Mouse (Mus musculus): ENCODE data around the gene Epn3. TPM values are rescaled to one million over a fixed set of nuclear protein-coding genes. Genes with fewer than 3 reads are reported as not detected.

The Epn3 gene
- total RNA-seq (2021), result 1 to 10 TPM; 1.6 TPM
- long read RNA-seq, experiment 1, partial matches to known transcripts, result 0 of 5 reads
- long read RNA-seq, experiment 1, other reads (novel, unspliced or antisense), result 5 of 5 reads
- long read RNA-seq, experiment 2, partial matches to known transcripts, result 1 of 4 reads
- long read RNA-seq, experiment 2, other reads (novel, unspliced or antisense), result 2 of 4 reads

GRCm38 (mm10) chr11:94499661-94500152, at the start of gene Epn3:
Gene Epn3, minus strand, starts transcription at chr11:94499974.
- TF ChIP-seq CTCF (conservative IDR thresholded peaks at IDR 0.05), result no peak
- Histone ChIP-seq H3K27ac (no peak within 1 kb of the TSS), H3K4me3 (peak within 1 kb of the TSS; percentile 42)
- no peak for DNase-seq (ENCODE audit: low spot score in 2 of 2)

- peak within 1 kb of the TSS; percentile 98 for H3K27ac ChIP-seq
- H3K4me3 ChIP-seq, result peak within 1 kb of the TSS; percentile 74
- DNase-seq (ENCODE audit: low spot score in 2 of 2), result peak; percentile 91 to 95
- TF ChIP-seq CTCF (conservative IDR thresholded peaks at IDR 0.05), result peak; percentile 95
These were observed 49.3 kb upstream of the Epn3 start, which contains the start of gene Rsad1 for GRCm38 (mm10) chr11:94548888-94549690. Gene Rsad1, minus strand, starts transcription at chr11:94549255.

- Histone ChIP-seq H3K4me3 (peak overlapping the region; percentile 74), H3K27ac (peak overlapping the region; percentile 98)
- no peak for TF ChIP-seq CTCF (conservative IDR thresholded peaks at IDR 0.05)
- DNase-seq (ENCODE audit: low spot score in 2 of 2), result peak in 1 of 2 experiments; percentile 29
These were observed 48.4 kb upstream of the Epn3 start for GRCm38 (mm10) chr11:94548041-94548784.

DNA sequence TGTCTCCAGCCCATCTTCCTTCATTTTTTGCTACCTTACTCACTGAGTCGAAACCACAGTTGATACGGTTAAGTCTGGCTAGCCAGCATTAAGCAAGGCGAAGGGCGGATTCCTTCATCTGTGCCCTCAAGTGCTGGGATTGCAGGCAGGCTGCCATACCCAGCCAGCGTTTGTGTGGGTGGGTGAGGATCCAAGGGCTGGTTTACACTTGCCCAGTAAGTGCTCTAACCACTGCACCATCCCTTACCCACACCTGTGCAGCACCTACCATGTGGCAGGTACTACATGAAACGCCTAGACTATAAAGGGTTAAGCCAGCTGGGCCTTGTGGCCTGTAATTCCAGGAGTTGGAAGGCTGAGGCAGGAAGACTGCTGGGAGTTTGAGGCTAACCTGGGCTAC, 47.5 kb upstream of the Epn3 start:
- H3K27ac ChIP-seq, result no peak overlapping the region
- no peak overlapping the region for H3K4me3 ChIP-seq
- TF ChIP-seq CTCF (conservative IDR thresholded peaks at IDR 0.05), result no peak
- DNase-seq (ENCODE audit: low spot score in 2 of 2), result no peak

DNA sequence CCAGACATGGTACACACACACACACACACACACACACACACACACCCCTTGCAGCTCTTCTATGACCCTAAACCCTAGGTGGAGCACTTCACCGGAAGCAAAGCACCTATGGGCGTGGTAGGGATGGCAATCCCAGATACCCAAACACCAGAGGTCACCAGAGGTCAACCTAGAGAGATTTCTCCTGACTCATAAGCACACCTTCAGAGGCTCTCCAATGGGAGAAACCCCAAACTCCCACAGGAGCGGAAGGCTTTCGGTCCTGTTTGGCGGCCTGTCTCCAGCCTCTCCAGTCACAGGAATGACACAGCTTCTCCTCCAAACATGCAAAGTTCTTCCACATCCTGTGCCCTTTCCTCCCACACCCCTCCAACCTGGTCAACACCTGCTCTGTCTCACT, 46.6 kb upstream of the Epn3 start:
- no peak for DNase-seq (ENCODE audit: low spot score in 2 of 2)
- no peak for TF ChIP-seq CTCF (conservative IDR thresholded peaks at IDR 0.05)
- H3K27ac ChIP-seq, result no peak overlapping the region
- no peak overlapping the region for H3K4me3 ChIP-seq

- Histone ChIP-seq H3K27ac (peak overlapping the region; percentile 72), H3K4me3 (peak overlapping the region; percentile 50)
- DNase-seq (ENCODE audit: low spot score in 2 of 2), result no peak
- no peak for TF ChIP-seq CTCF (conservative IDR thresholded peaks at IDR 0.05)
These were observed 44.6 kb upstream of the Epn3 start for GRCm38 (mm10) chr11:94544422-94544821.

DNA sequence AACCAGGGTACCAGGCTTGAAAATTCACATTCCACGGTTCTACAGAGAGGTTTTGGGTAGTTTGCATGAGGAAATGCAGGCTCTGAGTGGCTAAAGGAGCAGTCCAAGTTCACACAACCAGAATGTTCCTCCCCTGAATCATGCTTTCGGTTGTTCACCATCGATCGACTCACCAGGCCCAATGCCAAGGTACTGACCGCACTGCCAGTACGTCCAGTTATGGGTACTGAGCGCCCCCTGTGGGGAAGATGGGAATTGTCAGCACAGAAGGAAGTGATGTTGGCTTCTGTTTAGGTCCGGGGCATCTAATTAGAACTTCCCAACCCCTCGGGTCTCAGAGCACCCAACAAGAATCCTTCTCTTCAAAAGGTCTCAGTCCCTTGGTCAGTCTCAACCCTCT, 44.2 kb upstream of the Epn3 start:
- peak; percentile 92 for TF ChIP-seq CTCF (conservative IDR thresholded peaks at IDR 0.05)
- peak; percentile 87 to 94 for DNase-seq (ENCODE audit: low spot score in 2 of 2)
- Histone ChIP-seq H3K27ac (peak overlapping the region; percentile 21), H3K4me3 (peak overlapping the region; percentile 50)

- TF ChIP-seq CTCF (conservative IDR thresholded peaks at IDR 0.05), result no peak
- no peak overlapping the region for H3K4me3 ChIP-seq
- no peak for DNase-seq (ENCODE audit: low spot score in 2 of 2)
- no peak overlapping the region for H3K27ac ChIP-seq
These were observed 43.6 kb upstream of the Epn3 start for GRCm38 (mm10) chr11:94543344-94543743.

- no peak for TF ChIP-seq CTCF (conservative IDR thresholded peaks at IDR 0.05)
- H3K4me3 ChIP-seq, result no peak overlapping the region
- no peak for DNase-seq (ENCODE audit: low spot score in 2 of 2)
- H3K27ac ChIP-seq, result no peak overlapping the region
These were observed 42.6 kb upstream of the Epn3 start for GRCm38 (mm10) chr11:94542400-94542799.

DNA sequence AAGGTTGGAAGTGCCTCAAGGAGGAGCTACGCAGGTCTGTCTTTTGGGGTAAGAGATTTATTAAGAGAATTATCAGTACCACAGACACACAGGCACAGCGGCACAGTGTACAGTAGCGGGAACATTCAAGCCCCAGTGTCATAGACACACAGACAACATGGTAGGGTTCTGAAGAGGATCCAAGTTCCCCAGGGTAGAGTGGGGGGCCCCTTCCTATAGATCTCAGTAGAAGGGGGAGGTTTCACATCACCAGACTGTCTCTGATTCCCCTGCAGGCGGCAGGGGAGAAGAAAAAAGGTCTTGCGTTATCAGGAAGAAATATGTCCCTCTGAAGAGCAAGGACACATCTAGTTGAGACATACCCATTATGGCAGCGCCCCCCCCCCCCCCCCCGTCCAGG, 40.0 kb upstream of the Epn3 start:
- Histone ChIP-seq H3K27ac (no peak overlapping the region), H3K4me3 (no peak overlapping the region)
- TF ChIP-seq CTCF (conservative IDR thresholded peaks at IDR 0.05), result no peak
- no peak for DNase-seq (ENCODE audit: low spot score in 2 of 2)

GRCm38 (mm10) chr11:94538733-94539292, 39.0 kb upstream of the Epn3 start:
- DNase-seq (ENCODE audit: low spot score in 2 of 2), result no peak
- no peak overlapping the region for H3K4me3 ChIP-seq
- TF ChIP-seq CTCF (conservative IDR thresholded peaks at IDR 0.05), result no peak
- no peak overlapping the region for H3K27ac ChIP-seq

DNA sequence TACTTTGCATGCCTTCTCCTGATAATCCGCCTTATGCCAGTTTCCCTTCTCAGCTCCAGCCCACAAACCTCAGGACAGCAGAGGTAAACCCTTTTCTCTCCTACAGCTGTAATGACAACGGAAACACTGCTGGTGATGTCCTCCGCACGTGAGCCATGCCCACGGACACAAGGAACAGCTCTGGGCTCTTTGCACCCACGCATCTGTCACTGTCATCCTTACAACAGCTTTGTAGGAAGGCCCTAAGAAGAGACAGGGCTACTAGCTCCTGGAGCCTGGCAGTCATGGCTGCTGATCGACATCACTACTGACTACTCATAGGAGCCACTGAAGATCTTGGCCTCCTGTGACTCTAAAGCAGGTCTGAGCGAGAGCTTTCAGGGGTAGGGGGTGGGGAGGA, 33.4 kb upstream of the Epn3 start:
- Histone ChIP-seq H3K27ac (no peak overlapping the region), H3K4me3 (no peak overlapping the region)
- no peak for TF ChIP-seq CTCF (conservative IDR thresholded peaks at IDR 0.05)
- no peak for DNase-seq (ENCODE audit: low spot score in 2 of 2)

DNA sequence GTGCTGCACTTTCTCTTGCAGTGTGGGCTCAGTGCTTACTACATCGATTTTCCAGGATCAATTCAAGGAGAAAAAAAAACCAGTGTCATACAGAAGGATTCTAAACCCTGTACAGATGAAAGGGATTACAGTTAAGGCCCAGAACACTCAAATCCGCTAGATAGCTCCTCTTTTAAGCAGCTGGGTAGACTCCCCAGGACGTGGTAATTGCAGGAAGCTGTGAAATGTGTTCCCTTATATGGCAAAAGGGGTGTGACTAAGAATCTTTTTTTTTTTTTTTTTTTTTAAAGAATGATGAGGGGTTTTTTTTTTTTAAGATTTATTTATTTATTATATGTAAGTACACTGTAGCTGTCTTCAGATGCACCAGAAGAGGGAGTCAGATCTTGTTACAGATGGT, 29.1 kb upstream of the Epn3 start:
- H3K27ac ChIP-seq, result no peak overlapping the region
- no peak for DNase-seq (ENCODE audit: low spot score in 2 of 2)
- H3K4me3 ChIP-seq, result no peak overlapping the region
- TF ChIP-seq CTCF (conservative IDR thresholded peaks at IDR 0.05), result no peak
